Mouse (Mus musculus) E14TG2a.4 (cell line): Measurements from ENCODE around the gene Zc3h4.

Experiments used
- CTCF ChIP-seq: conservative IDR thresholded peaks from 2 replicates; pipeline ENCODE4 v1.5.1; 2014; ENCODE audit warnings: low read length
- POU5F1 ChIP-seq: IDR thresholded peaks from 2 replicates; pipeline ENCODE4 v1.6.1; 2014; ENCODE audit warnings: low read length, borderline replicate concordance

DNA sequence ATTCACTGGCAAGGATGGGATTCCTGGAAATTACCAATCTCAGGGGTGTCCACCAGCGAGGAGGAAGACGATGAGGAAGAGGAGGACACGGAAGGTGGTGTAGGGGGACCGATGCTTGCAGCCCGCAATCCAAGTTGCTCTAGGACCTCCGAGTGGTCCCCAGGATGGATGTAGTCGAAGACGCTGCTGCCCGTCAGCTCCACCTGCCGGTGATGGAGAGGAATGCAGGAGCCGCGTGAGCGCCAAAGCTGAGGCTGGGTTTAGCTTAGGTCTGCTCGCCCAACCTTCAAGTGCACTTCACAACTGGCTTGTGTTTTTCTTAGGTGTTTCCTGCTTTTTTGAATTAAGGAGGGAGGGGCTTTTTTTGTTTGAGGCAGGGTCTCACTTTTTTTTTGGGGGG is 62.5 kb downstream of the Zc3h4 start:
- peak; percentile 90 for TF ChIP-seq CTCF
- TF ChIP-seq POU5F1: no peak
